Mouse (Mus musculus) bone marrow, adult 2 months (tissue): ENCODE data around the gene Mical2.

Experiments used
- CTCF ChIP-seq: fragments of 200-500 bp; IDR thresholded peaks from 2 replicates; pipeline ENCODE4 v1.5.1; 2011; ENCODE audit warnings: low read length, control low read depth; ENCODE audit not compliant: control insufficient read depth, insufficient read depth
- POLR2A ChIP-seq: fragments of 200-500 bp; IDR thresholded peaks from 2 replicates; pipeline ENCODE4 v1.6.1; 2011; ENCODE audit warnings: low read depth, mild to moderate bottlenecking, control low read depth, low read length, borderline replicate concordance; ENCODE audit not compliant: control insufficient read depth

DNA sequence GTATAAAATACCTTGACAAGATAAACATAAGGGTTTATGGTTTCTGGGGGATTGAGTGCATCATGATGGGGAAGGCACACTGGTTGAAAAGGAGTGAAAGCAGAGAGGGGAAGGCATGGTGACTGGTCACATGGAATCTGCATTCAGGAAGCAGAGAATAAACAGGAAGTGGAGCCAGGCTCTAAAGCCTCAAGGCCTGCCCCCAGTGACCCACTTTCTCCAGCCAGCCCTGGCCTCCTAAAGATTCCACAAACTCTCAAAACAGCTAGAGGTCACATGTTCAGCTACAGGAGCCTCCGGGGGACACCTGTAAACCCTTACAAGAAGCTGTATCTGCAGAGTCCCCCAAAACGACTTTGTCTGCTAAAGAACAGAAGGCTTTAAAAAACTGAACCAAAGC, 179.4 kb downstream of the Mical2 start:
- TF ChIP-seq CTCF (no peak), POLR2A (no peak)
